ENCODE assay signal across 19 mouse cellular contexts in genomic region chr3:38151821-38152220, GRCm38 (mm10).
DNase-seq lines count a peak whose midpoint lies in the region; ATAC-seq and TF ChIP-seq lines count a peak whose summit lies in the region.
"Had no signal": no experiment of that assay in that cellular context is flagged by ENCODE, and none has a peak within 500 bp of the region (broad histone marks: within the 10 kb centered on the region; RNA-seq: fewer than 3 reads in every experiment).

No protein-coding gene starts in this region.

- H3K27me3 ChIP-seq in kidney, adult 2 months (replicated peaks; ENCODE audit: control insufficient read depth, insufficient read depth, low read length) = no peaks in the 10 kb centered on the region
- no peaks in the 10 kb centered on the region for H3K27me3 ChIP-seq in kidney, embryonic 15.5 days
- no peaks in the 10 kb centered on the region for H3K27me3 ChIP-seq in liver, postnatal 0 days (ENCODE audit: insufficient read depth, low read length)
- no peaks in the 10 kb centered on the region for H3K27me3 ChIP-seq in liver, embryonic 12.5 days (replicated peaks)
- no peaks in the 10 kb centered on the region for H3K27me3 ChIP-seq in stomach, embryonic 14.5 days (ENCODE audit: control insufficient read depth, insufficient read depth, low read length)
- H3K27me3 ChIP-seq in stomach, postnatal 0 days (ENCODE audit: control insufficient read depth, insufficient read depth, low read length) = no peaks in the 10 kb centered on the region
- H3K27me3 ChIP-seq: embryonic facial prominence, embryonic 13.5 days; forebrain, embryonic 12.5 days had no signal

- peak; percentile 89 for TF ChIP-seq EP300 in liver, postnatal 0 days (IDR thresholded peaks at IDR 0.05; ENCODE audit: low read depth)
- no peak for TF ChIP-seq EP300 in stomach, postnatal 0 days (optimal IDR thresholded peaks at IDR 0.05)

- no peaks in the 10 kb centered on the region for H3K9me3 ChIP-seq in kidney, embryonic 15.5 days (replicated peaks)
- no peaks in the 10 kb centered on the region for H3K9me3 ChIP-seq in liver, postnatal 0 days (ENCODE audit: low read length)
- H3K9me3 ChIP-seq in liver, embryonic 12.5 days (replicated peaks) = no peaks in the 10 kb centered on the region
- H3K9me3 ChIP-seq in stomach, embryonic 14.5 days (ENCODE audit: control insufficient read depth, low read depth, low read length) = no peaks in the 10 kb centered on the region
- no peaks in the 10 kb centered on the region for H3K9me3 ChIP-seq in stomach, postnatal 0 days (ENCODE audit: control insufficient read depth, low read length)
- H3K9me3 ChIP-seq: embryonic facial prominence, embryonic 13.5 days; forebrain, embryonic 12.5 days; heart, embryonic 10.5 days had no signal

- no peak overlapping the region for H3K27ac ChIP-seq in kidney, adult 2 months (ENCODE audit: insufficient read depth, low read depth, low read length)
- H3K27ac ChIP-seq in kidney, embryonic 15.5 days = no peak overlapping the region
- peak overlapping the region; percentile 77 for H3K27ac ChIP-seq in liver, postnatal 0 days (ENCODE audit: low read depth)
- H3K27ac ChIP-seq in liver, embryonic 12.5 days = no peak overlapping the region
- H3K27ac ChIP-seq in stomach, embryonic 14.5 days (ENCODE audit: low read length) = peak overlapping the region; percentile 36; the same call in 1 of the 2 replicates
- no peak overlapping the region for H3K27ac ChIP-seq in stomach, postnatal 0 days (replicated peaks)
- H3K27ac ChIP-seq: embryonic facial prominence, embryonic 13.5 days; forebrain, embryonic 12.5 days; heart, embryonic 10.5 days had no signal

- no peak for TF ChIP-seq CTCF in kidney, adult 2 months (conservative IDR thresholded peaks at IDR 0.05; ENCODE audit: insufficient read depth, insufficient read length, low read depth, low read length)
- TF ChIP-seq CTCF in liver, postnatal 0 days (IDR thresholded peaks at IDR 0.05; ENCODE audit: low read depth) = no peak
- no peak for TF ChIP-seq CTCF in stomach, postnatal 0 days (IDR thresholded peaks at IDR 0.05; ENCODE audit: low read depth)

- H3K4me1 ChIP-seq in kidney, adult 2 months (ENCODE audit: control insufficient read depth, insufficient read depth, low read length) = peaks cover 11% of the 10 kb centered on the region
- H3K4me1 ChIP-seq in kidney, embryonic 15.5 days = peaks cover 5% of the 10 kb centered on the region; the same call in 1 of the 2 replicates
- peaks cover 4% of the 10 kb centered on the region; the same call in 1 of the 2 replicates for H3K4me1 ChIP-seq in liver, postnatal 0 days (ENCODE audit: insufficient read depth)
- no peaks in the 10 kb centered on the region for H3K4me1 ChIP-seq in liver, embryonic 12.5 days
- 0 out of 2 replicates have a peak, but pooled peaks cover 4% of the 10 kb centered on the region for H3K4me1 ChIP-seq in stomach, embryonic 14.5 days (ENCODE audit: control insufficient read depth, insufficient read depth, low read length)
- no peaks in the 10 kb centered on the region for H3K4me1 ChIP-seq in stomach, postnatal 0 days (replicated peaks; ENCODE audit: control insufficient read depth, insufficient read depth)
- H3K4me1 ChIP-seq: embryonic facial prominence, embryonic 13.5 days; forebrain, embryonic 12.5 days; heart, embryonic 10.5 days had no signal

- TF ChIP-seq POLR2A in kidney, adult 2 months (IDR thresholded peaks at IDR 0.05; ENCODE audit: low read depth, low read length) = no peak

- ATAC-seq in kidney, embryonic 15.5 days (replicated peaks; ENCODE audit: low FRiP score) = no peak
- ATAC-seq in liver, postnatal 0 days = peak; percentile 92
- no peak for ATAC-seq in liver, embryonic 12.5 days
- no peak for ATAC-seq in stomach, embryonic 14.5 days (ENCODE audit: insufficient number of reproducible peaks, insufficient read depth, low FRiP score, low read depth)
- no peak for ATAC-seq in stomach, postnatal 0 days (ENCODE audit: low FRiP score, low TSS enrichment)
- ATAC-seq: forebrain, embryonic 16.5 days had no signal

- 62% methylated on average over 6 of the region's 6 CpGs for WGBS in kidney, adult 2 months
- 68% methylated on average over 6 of the region's 6 CpGs for WGBS in kidney, embryonic 15.5 days
- WGBS in liver, postnatal 0 days (ENCODE audit: insufficient replicate concordance) = 49% methylated on average over 6 of the region's 6 CpGs
- WGBS in liver, embryonic 12.5 days (ENCODE audit: insufficient replicate concordance) = 66% methylated on average over 6 of the region's 6 CpGs
- WGBS in stomach, embryonic 14.5 days = 56% methylated on average over 6 of the region's 6 CpGs
- 40% methylated on average over 6 of the region's 6 CpGs for WGBS in stomach, postnatal 0 days

- no peaks in the 10 kb centered on the region for H3K36me3 ChIP-seq in kidney, adult 2 months (ENCODE audit: control insufficient read depth, insufficient read depth, low read length)
- no peaks in the 10 kb centered on the region for H3K36me3 ChIP-seq in kidney, embryonic 15.5 days
- H3K36me3 ChIP-seq in liver, postnatal 0 days (replicated peaks; ENCODE audit: insufficient read depth, low read length) = no peaks in the 10 kb centered on the region
- H3K36me3 ChIP-seq in liver, embryonic 12.5 days = no peaks in the 10 kb centered on the region
- no peaks in the 10 kb centered on the region for H3K36me3 ChIP-seq in stomach, embryonic 14.5 days (ENCODE audit: control insufficient read depth, insufficient read depth, low read length)
- H3K36me3 ChIP-seq in stomach, postnatal 0 days (ENCODE audit: control insufficient read depth, insufficient read depth, low read length) = no peaks in the 10 kb centered on the region
- H3K36me3 ChIP-seq: embryonic facial prominence, embryonic 13.5 days; forebrain, embryonic 12.5 days; heart, embryonic 10.5 days had no signal

- peak; percentile 71 for DNase-seq in kidney, adult 2 months
- peak; percentile 38 for DNase-seq in liver, postnatal 0 days
- no peak for DNase-seq in stomach, postnatal 0 days (ENCODE audit: low spot score)
- DNase-seq in yolk sac, embryonic 10.5 days (ENCODE audit: low spot score) = no peak
- DNase-seq: adrenal gland, postnatal 25 days; cerebellum, adult 18-20 months; cerebellum, adult 9-11 months; cerebellum, postnatal 36 days; gastrocnemius, postnatal 10 days; heart, adult 18-20 months; heart, postnatal 10 days; heart, postnatal 4 days had no signal

- no peak overlapping the region for H3K4me3 ChIP-seq in kidney, adult 2 months (ENCODE audit: insufficient read depth, low read depth, low read length)
- H3K4me3 ChIP-seq in kidney, embryonic 15.5 days (replicated peaks) = no peak overlapping the region
- H3K4me3 ChIP-seq in liver, postnatal 0 days (ENCODE audit: low read depth, low read length) = no peak overlapping the region
- H3K4me3 ChIP-seq in liver, embryonic 12.5 days = no peak overlapping the region
- H3K4me3 ChIP-seq in stomach, embryonic 14.5 days (ENCODE audit: low read depth, low read length) = no peak overlapping the region
- H3K4me3 ChIP-seq in stomach, postnatal 0 days (ENCODE audit: low read depth, low read length) = no peak overlapping the region
- H3K4me3 ChIP-seq: embryonic facial prominence, embryonic 13.5 days; forebrain, embryonic 12.5 days; heart, embryonic 10.5 days had no signal

- H3K9ac ChIP-seq in kidney, embryonic 15.5 days = no peak overlapping the region
- H3K9ac ChIP-seq in liver, postnatal 0 days (replicated peaks) = no peak overlapping the region
- no peak overlapping the region for H3K9ac ChIP-seq in liver, embryonic 12.5 days
- H3K9ac ChIP-seq in stomach, embryonic 14.5 days (replicated peaks; ENCODE audit: low read depth, low read length) = no peak overlapping the region
- no peak overlapping the region for H3K9ac ChIP-seq in stomach, postnatal 0 days (ENCODE audit: low read length)
- H3K9ac ChIP-seq: embryonic facial prominence, embryonic 13.5 days; forebrain, embryonic 12.5 days had no signal

- H3K4me2 ChIP-seq in kidney, embryonic 15.5 days = no peak overlapping the region
- no peak overlapping the region for H3K4me2 ChIP-seq in liver, postnatal 0 days (ENCODE audit: low read depth, low read length)
- no peak overlapping the region for H3K4me2 ChIP-seq in liver, embryonic 12.5 days
- no peak overlapping the region for H3K4me2 ChIP-seq in stomach, embryonic 14.5 days (replicated peaks; ENCODE audit: low read depth, low read length)
- H3K4me2 ChIP-seq in stomach, postnatal 0 days (replicated peaks; ENCODE audit: low read depth) = no peak overlapping the region
- H3K4me2 ChIP-seq: embryonic facial prominence, embryonic 13.5 days; forebrain, embryonic 12.5 days had no signal

Comparison
In these comparisons a context has a peak if more than half of its experiments do, and no peak if none do; other contexts are left out.
1. H3K27ac ChIP-seq: peak in liver, postnatal 0 days (single experiment) and stomach, embryonic 14.5 days (single experiment); none in kidney, adult 2 months (single experiment), kidney, embryonic 15.5 days (single experiment), liver, embryonic 12.5 days (single experiment) and stomach, postnatal 0 days (single experiment).
2. DNase-seq: peak in kidney, adult 2 months (single experiment) and liver, postnatal 0 days (single experiment); none in stomach, postnatal 0 days (single experiment) and yolk sac, embryonic 10.5 days (single experiment).